Mouse (Mus musculus): ENCODE measurements around the gene Zfand2b.
A peak's percentile ranks its signal among the peaks of the same experiment; 100 is the strongest.

GRCm38 (mm10) chr1:75192452-75192851 is 24.0 kb downstream of the Zfand2b start:
- TF ChIP-seq CTCF (IDR thresholded peaks at IDR 0.05; ENCODE audit: insufficient read depth, low read length) (no peak), POLR2A (IDR thresholded peaks at IDR 0.05; ENCODE audit: borderline replicate concordance, extremely low read depth, low read depth, low read length) (peak; percentile 30; the same call in 1 of the 2 replicates)

Data from lung, adult 2 months (tissue).